8 mouse cellular contexts compared by ENCODE assay signal in genomic region chr4:104514568-104515000, GRCm38 (mm10).
A peak's percentile ranks its signal among the peaks of the same experiment; 100 is the strongest.
DNase-seq lines count a peak whose midpoint lies in the region; ATAC-seq and TF ChIP-seq lines count a peak whose summit lies in the region.

No protein-coding gene starts in this region.

- ATAC-seq in heart, embryonic 12.5 days (ENCODE audit: insufficient number of reproducible peaks, low FRiP score) = peak; percentile 51; the same call in 1 of the 2 replicates
- peak; percentile 56; the same call in 1 of the 2 replicates for ATAC-seq in kidney, embryonic 15.5 days (replicated peaks; ENCODE audit: low FRiP score)
- peak; percentile 64 for ATAC-seq in liver, embryonic 16.5 days (ENCODE audit: low read depth)

- no peak overlapping the region for H3K4me3 ChIP-seq in layer of hippocampus, adult 2 months
- H3K4me3 ChIP-seq in heart, embryonic 12.5 days = peak overlapping the region; percentile 31
- peak overlapping the region; percentile 29 for H3K4me3 ChIP-seq in kidney, embryonic 15.5 days (replicated peaks)
- peak overlapping the region; percentile 19; the same call in 1 of the 2 replicates for H3K4me3 ChIP-seq in liver, embryonic 16.5 days (ENCODE audit: low read depth, low read length)

- peak; percentile 44 to 53 for DNase-seq in layer of hippocampus, adult 2 months (ENCODE audit: low spot score in 2 of 2)
- no peak for DNase-seq in layer of hippocampus, postnatal 36 days
- DNase-seq in cerebellum, postnatal 10 days = peak; percentile 45 to 57
- DNase-seq in retina, adult 2 months (ENCODE audit: low read depth, low spot score) = peak; percentile 23
- DNase-seq in thymus, postnatal 36 days = no peak

- H3K27ac ChIP-seq in layer of hippocampus, adult 2 months = no peak overlapping the region
- H3K27ac ChIP-seq in heart, embryonic 12.5 days (ENCODE audit: poor library complexity, severe bottlenecking) = no peak overlapping the region
- H3K27ac ChIP-seq in kidney, embryonic 15.5 days = no peak overlapping the region
- no peak overlapping the region for H3K27ac ChIP-seq in liver, embryonic 16.5 days (ENCODE audit: low read length)

- H3K9ac ChIP-seq in heart, embryonic 12.5 days = no peak overlapping the region
- no peak overlapping the region for H3K9ac ChIP-seq in kidney, embryonic 15.5 days
- H3K9ac ChIP-seq in liver, embryonic 16.5 days (ENCODE audit: low read depth, low read length) = no peak overlapping the region

- H3K4me1 ChIP-seq in heart, embryonic 12.5 days (replicated peaks) = no peaks in the 10 kb centered on the region; the same call in 1 of the 2 replicates
- H3K4me1 ChIP-seq in kidney, embryonic 15.5 days = peaks cover 5% of the 10 kb centered on the region; the same call in 1 of the 2 replicates
- no peaks in the 10 kb centered on the region for H3K4me1 ChIP-seq in liver, embryonic 16.5 days (ENCODE audit: control insufficient read depth, low read depth, low read length)

- 0 out of 2 replicates have a peak, but pooled peaks cover 3% of the 10 kb centered on the region for H3K27me3 ChIP-seq in heart, embryonic 12.5 days (replicated peaks)
- 0 out of 2 replicates have a peak, but pooled peaks cover 2% of the 10 kb centered on the region for H3K27me3 ChIP-seq in kidney, embryonic 15.5 days
- H3K27me3 ChIP-seq in liver, embryonic 16.5 days (ENCODE audit: control insufficient read depth, insufficient read depth, low read depth, low read length) = no peaks in the 10 kb centered on the region

- peak; percentile 84 for TF ChIP-seq CTCF in layer of hippocampus, adult 2 months (conservative IDR thresholded peaks at IDR 0.05)

- no peaks in the 10 kb centered on the region for H3K36me3 ChIP-seq in heart, embryonic 12.5 days
- no peaks in the 10 kb centered on the region for H3K36me3 ChIP-seq in kidney, embryonic 15.5 days
- no peaks in the 10 kb centered on the region for H3K36me3 ChIP-seq in liver, embryonic 16.5 days (ENCODE audit: control insufficient read depth, insufficient read depth)

- 5% methylated on average over 10 of the region's 10 CpGs for WGBS in heart, embryonic 12.5 days
- 3% methylated on average over 10 of the region's 10 CpGs for WGBS in kidney, embryonic 15.5 days
- whole genome bisulfite sequencing in liver, embryonic 16.5 days (ENCODE audit: insufficient replicate concordance) = 5% methylated on average over 10 of the region's 10 CpGs

- H3K4me2 ChIP-seq in heart, embryonic 12.5 days = peak overlapping the region; percentile 60
- H3K4me2 ChIP-seq in kidney, embryonic 15.5 days = peak overlapping the region; percentile 54
- no peak overlapping the region for H3K4me2 ChIP-seq in liver, embryonic 16.5 days (ENCODE audit: low read depth, low read length)

- H3K9me3 ChIP-seq in heart, embryonic 12.5 days (replicated peaks) = no peaks in the 10 kb centered on the region
- no peaks in the 10 kb centered on the region for H3K9me3 ChIP-seq in kidney, embryonic 15.5 days (replicated peaks)
- no peaks in the 10 kb centered on the region for H3K9me3 ChIP-seq in liver, embryonic 16.5 days (replicated peaks; ENCODE audit: control insufficient read depth, low read length)

Comparison
In these comparisons a context has a peak if more than half of its experiments do, and no peak if none do; other contexts are left out.
1. DNase-seq: peak in layer of hippocampus, adult 2 months (2 of 2), cerebellum, postnatal 10 days (2 of 2) and retina, adult 2 months (single experiment); none in layer of hippocampus, postnatal 36 days (0 of 2) and thymus, postnatal 36 days (0 of 2).
2. Peak in every context shown above with its lines, with median percentiles within 50 percentile points of each other: ATAC-seq.